Mouse (Mus musculus) neural tube, embryonic 15.5 days (tissue): ENCODE measurements at regions not wholly inside any gene's neighbourhood (a gene's known extent, or its start where the extent isn't known, plus 50 kb on each side); places are given as distances from the start of the nearest gene placed in this dataset.
A peak's percentile ranks its signal among the peaks of the same experiment; 100 is the strongest.

Experiments
- ATAC-seq: fragments of 200-750 bp; cut with Nextera tagmentation; 2 replicates; pipeline ENCODE4 v1.8.0; 2017; ENCODE audit warnings: mild to moderate bottlenecking, moderate TSS enrichment, moderate library complexity; ENCODE audit not compliant: low FRiP score
- H3K27ac ChIP-seq: fragments of 300-500 bp; sonication (generic); replicated peaks from 2 replicates; pipeline ENCODE4 v1.5.1; 2015; ENCODE audit warnings: mild to moderate bottlenecking, inconsistent platforms
- H3K27me3 ChIP-seq: fragments of 300-500 bp; sonication (generic); replicated peaks from 2 replicates; pipeline ENCODE4 v1.6.1; 2015; ENCODE audit warnings: inconsistent platforms
- H3K36me3 ChIP-seq: fragments of 300-500 bp; sonication (generic); 2 replicates; pipeline ENCODE4 v1.6.1; 2015; ENCODE audit warnings: inconsistent platforms
- H3K4me1 ChIP-seq: fragments of 300-500 bp; sonication (generic); 2 replicates; pipeline ENCODE4 v1.6.1; 2015; ENCODE audit warnings: inconsistent platforms
- H3K4me2 ChIP-seq: fragments of 300-500 bp; sonication (generic); 2 replicates; pipeline ENCODE4 v1.6.1; 2015; ENCODE audit warnings: inconsistent platforms, mild to moderate bottlenecking, moderate library complexity
- H3K4me3 ChIP-seq: fragments of 300-500 bp; sonication (generic); replicated peaks from 2 replicates; pipeline ENCODE4 v1.5.1; 2015; ENCODE audit warnings: mild to moderate bottlenecking, inconsistent platforms
- H3K9ac ChIP-seq: fragments of 300-500 bp; sonication (generic); replicated peaks from 2 replicates; pipeline ENCODE4 v1.6.1; 2015; ENCODE audit warnings: mild to moderate bottlenecking, inconsistent platforms
- H3K9me3 ChIP-seq: fragments of 300-500 bp; sonication (generic); replicated peaks from 2 replicates; pipeline ENCODE4 v1.6.1; 2016; ENCODE audit warnings: inconsistent platforms
- WGBS: fragments of 180-500 bp; shearing (Covaris S2); methylation state at CpG from one replicate; pipeline ENCODE4 v1.1.7; 2015; ENCODE audit warnings: mixed read lengths; 5-methylcytosine and 5-hydroxymethylcytosine counted together

GRCm38 (mm10) chr2:114915025-114915690 lies 260.4 kb upstream of the Dph6 start:
- ATAC-seq, result no peak
- Histone ChIP-seq H3K9me3 (no peaks in the 10 kb centered on the region), H3K27ac (no peak overlapping the region), H3K36me3 (no peaks in the 10 kb centered on the region), H3K4me1 (peaks cover 13% of the 10 kb centered on the region; the same call in 1 of the 2 replicates), H3K4me3 (no peak overlapping the region), H3K4me2 (no peak overlapping the region), H3K9ac (no peak overlapping the region), H3K27me3 (no peaks in the 10 kb centered on the region)
- WGBS, result 84% methylated on average over 6 of the region's 6 CpGs

GRCm38 (mm10) chr2:114918420-114919332 lies 263.9 kb upstream of the Dph6 start:
- Histone ChIP-seq H3K4me2 (peak overlapping the region; percentile 28), H3K9me3 (no peaks in the 10 kb centered on the region), H3K9ac (no peak overlapping the region), H3K27me3 (no peaks in the 10 kb centered on the region), H3K27ac (no peak overlapping the region), H3K36me3 (no peaks in the 10 kb centered on the region), H3K4me3 (no peak overlapping the region), H3K4me1 (peaks cover 8% of the 10 kb centered on the region; the same call in 1 of the 2 replicates)
- 39% methylated on average over 16 of the region's 16 CpGs for WGBS
- peak; percentile 57; the same call in 1 of the 2 replicates for ATAC-seq

GRCm38 (mm10) chr2:114923911-114924310 lies 269.1 kb upstream of the Dph6 start:
- 82% methylated on average over 2 of the region's 2 CpGs for WGBS

GRCm38 (mm10) chr2:114935436-114935835 lies 280.7 kb upstream of the Dph6 start:
- no peak overlapping the region for H3K9ac ChIP-seq
- H3K4me3 ChIP-seq, result no peak overlapping the region
- H3K4me2 ChIP-seq, result no peak overlapping the region
- no peak for ATAC-seq
- WGBS, result 30% methylated on average over 3 of the region's 3 CpGs
- H3K27ac ChIP-seq, result no peak overlapping the region
- H3K36me3 ChIP-seq, result no peaks in the 10 kb centered on the region
- H3K9me3 ChIP-seq, result no peaks in the 10 kb centered on the region
- H3K27me3 ChIP-seq, result no peaks in the 10 kb centered on the region
- peaks cover 4% of the 10 kb centered on the region; the same call in 1 of the 2 replicates for H3K4me1 ChIP-seq

More at GRCm38 (mm10) chr2:114923911-114924310, 269.1 kb upstream of the Dph6 start:
- Histone ChIP-seq H3K4me3 (no peak overlapping the region), H3K27me3 (no peaks in the 10 kb centered on the region), H3K36me3 (no peaks in the 10 kb centered on the region), H3K4me2 (no peak overlapping the region), H3K27ac (no peak overlapping the region), H3K9me3 (no peaks in the 10 kb centered on the region), H3K4me1 (0 out of 2 replicates have a peak, but pooled peaks cover 4% of the 10 kb centered on the region), H3K9ac (no peak overlapping the region)
- no peak for ATAC-seq

DNA sequence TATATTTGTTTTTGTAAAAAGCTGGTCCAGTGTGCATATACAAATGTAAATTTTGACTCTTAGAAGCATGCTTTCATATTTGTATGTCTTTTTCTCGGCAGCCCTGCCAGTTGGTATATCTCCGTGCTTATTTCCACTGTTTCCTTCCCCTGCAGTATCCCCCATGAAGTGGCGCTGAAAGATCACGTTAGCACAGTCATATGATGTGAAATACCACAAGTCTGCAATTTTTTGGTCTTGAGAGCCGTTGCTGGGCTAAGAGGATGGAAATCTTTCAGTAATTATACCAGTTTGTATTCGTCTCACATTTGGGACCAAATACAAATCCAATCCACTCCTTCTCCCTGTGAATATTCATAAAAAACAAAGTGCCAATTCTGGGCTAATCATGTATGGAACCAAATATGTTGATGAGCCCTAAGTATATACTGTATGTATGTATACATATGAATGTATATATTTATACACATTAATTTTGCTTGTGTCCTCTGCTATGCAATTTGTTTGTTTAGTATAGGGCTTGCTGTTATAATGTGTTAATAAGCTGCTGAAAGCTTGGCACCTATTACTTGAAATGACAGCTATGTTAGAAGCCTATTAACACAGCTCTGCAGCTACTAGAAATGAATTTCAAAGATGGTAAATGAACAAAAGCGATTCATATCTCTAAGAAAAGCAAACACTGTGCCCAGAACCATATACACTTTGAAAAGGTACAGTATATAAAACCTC lies 283.8 kb upstream of the Dph6 start:
- Histone ChIP-seq H3K36me3 (no peaks in the 10 kb centered on the region), H3K9me3 (no peaks in the 10 kb centered on the region), H3K9ac (no peak overlapping the region), H3K27me3 (no peaks in the 10 kb centered on the region), H3K4me3 (no peak overlapping the region), H3K4me2 (no peak overlapping the region), H3K27ac (no peak overlapping the region), H3K4me1 (peaks cover 4% of the 10 kb centered on the region; the same call in 1 of the 2 replicates)
- WGBS, result 57% methylated on average over 7 of the region's 7 CpGs
- no peak for ATAC-seq

- H3K9me3 ChIP-seq, result no peaks in the 10 kb centered on the region
- no peak for ATAC-seq
- H3K4me3 ChIP-seq, result no peak overlapping the region
- no peak overlapping the region for H3K27ac ChIP-seq
- H3K27me3 ChIP-seq, result no peaks in the 10 kb centered on the region
- no peak overlapping the region for H3K9ac ChIP-seq
- no peaks in the 10 kb centered on the region for H3K4me1 ChIP-seq
- no peak overlapping the region for H3K4me2 ChIP-seq
- WGBS, result 68% methylated on average over 3 of the region's 3 CpGs
- no peaks in the 10 kb centered on the region for H3K36me3 ChIP-seq
These were observed 311.3 kb upstream of the Dph6 start for GRCm38 (mm10) chr2:114966111-114966510.

DNA sequence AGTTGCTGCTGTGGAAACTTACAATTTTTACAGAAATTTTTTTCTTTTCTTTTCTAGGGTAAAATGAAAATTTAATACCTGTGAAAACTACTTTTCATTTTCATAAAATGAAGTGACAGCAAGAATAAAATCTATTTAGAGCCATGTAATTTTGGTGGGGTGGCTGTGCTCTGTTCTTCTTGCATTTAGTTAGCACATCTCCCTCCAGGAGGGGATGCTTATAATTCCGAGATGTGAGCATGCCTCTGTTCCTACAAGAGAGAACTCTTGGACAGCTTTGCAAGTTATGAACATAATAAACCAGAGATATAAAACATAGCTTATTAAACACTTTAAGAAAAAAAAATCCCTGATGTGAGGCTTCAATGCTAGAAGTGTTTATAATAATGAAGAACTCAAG lies 313.9 kb upstream of the Dph6 start:
- no peak overlapping the region for H3K27ac ChIP-seq
- no peaks in the 10 kb centered on the region for H3K4me1 ChIP-seq
- WGBS, result 51% methylated on average over 1 of the region's 1 CpGs
- no peaks in the 10 kb centered on the region for H3K36me3 ChIP-seq
- H3K4me2 ChIP-seq, result no peak overlapping the region
- no peak overlapping the region for H3K4me3 ChIP-seq
- ATAC-seq, result no peak
- no peaks in the 10 kb centered on the region for H3K9me3 ChIP-seq
- no peaks in the 10 kb centered on the region for H3K27me3 ChIP-seq
- H3K9ac ChIP-seq, result no peak overlapping the region

DNA sequence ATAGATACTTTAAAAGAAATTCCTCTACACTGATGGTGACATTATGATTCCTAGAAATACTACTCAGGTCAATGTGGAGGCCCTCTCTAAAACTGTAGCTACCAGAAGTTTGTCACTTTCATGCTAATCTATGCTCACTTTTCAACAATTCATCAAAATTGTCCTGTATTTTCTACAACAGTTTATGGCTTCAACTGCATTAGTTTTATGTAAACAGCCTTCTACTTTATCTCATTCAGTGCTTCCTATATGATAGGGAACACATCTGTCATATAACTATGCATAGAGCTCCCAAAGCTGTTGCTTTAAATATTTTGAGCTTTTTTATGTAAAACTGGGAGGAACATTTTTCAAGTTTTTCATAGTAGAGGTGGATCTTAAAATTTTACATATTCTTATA lies 338.7 kb upstream of the Dph6 start:
- no peak overlapping the region for H3K27ac ChIP-seq
- H3K4me1 ChIP-seq, result no peaks in the 10 kb centered on the region
- H3K4me3 ChIP-seq, result no peak overlapping the region
- no peak overlapping the region for H3K4me2 ChIP-seq
- no peaks in the 10 kb centered on the region for H3K36me3 ChIP-seq
- no peaks in the 10 kb centered on the region for H3K27me3 ChIP-seq
- no peak for ATAC-seq
- no peak overlapping the region for H3K9ac ChIP-seq
- no peaks in the 10 kb centered on the region for H3K9me3 ChIP-seq

DNA sequence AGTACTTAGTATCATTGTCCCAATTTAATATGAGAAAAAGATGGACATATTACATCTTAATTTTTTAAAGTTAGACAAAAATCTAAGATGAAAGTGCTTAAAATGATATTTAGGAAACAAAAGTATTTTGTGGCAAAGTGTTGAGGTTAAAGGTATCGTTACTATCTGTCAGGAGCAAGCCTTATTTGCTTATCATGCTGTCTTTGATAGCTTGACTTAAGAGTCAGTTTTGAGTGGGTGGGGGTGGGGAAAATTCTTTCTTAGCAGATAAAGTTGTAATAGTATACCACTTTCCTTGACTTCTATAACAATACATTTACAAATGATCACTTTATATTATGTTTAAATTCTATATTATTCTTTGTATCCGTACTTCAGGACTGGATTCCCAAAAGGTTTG lies 339.1 kb upstream of the Dph6 start:
- 91% methylated on average over 2 of the region's 2 CpGs for WGBS
- no peaks in the 10 kb centered on the region for H3K27me3 ChIP-seq
- no peaks in the 10 kb centered on the region for H3K36me3 ChIP-seq
- H3K9me3 ChIP-seq, result no peaks in the 10 kb centered on the region
- H3K4me3 ChIP-seq, result no peak overlapping the region
- ATAC-seq, result no peak
- H3K9ac ChIP-seq, result no peak overlapping the region
- no peaks in the 10 kb centered on the region for H3K4me1 ChIP-seq
- H3K4me2 ChIP-seq, result no peak overlapping the region
- H3K27ac ChIP-seq, result no peak overlapping the region

- no peak overlapping the region for H3K4me2 ChIP-seq
- no peak overlapping the region for H3K9ac ChIP-seq
- no peak overlapping the region for H3K27ac ChIP-seq
- ATAC-seq, result no peak
- no peaks in the 10 kb centered on the region for H3K36me3 ChIP-seq
- H3K9me3 ChIP-seq, result no peaks in the 10 kb centered on the region
- no peaks in the 10 kb centered on the region for H3K27me3 ChIP-seq
- no peak overlapping the region for H3K4me3 ChIP-seq
- no peaks in the 10 kb centered on the region for H3K4me1 ChIP-seq
- WGBS, result 78% methylated on average over 2 of the region's 2 CpGs
These were observed 340.1 kb upstream of the Dph6 start for GRCm38 (mm10) chr2:114994691-114995347.

GRCm38 (mm10) chr2:115013916-115014315 lies 359.2 kb upstream of the Dph6 start:
- Histone ChIP-seq H3K36me3 (no peaks in the 10 kb centered on the region), H3K4me2 (no peak overlapping the region), H3K27ac (no peak overlapping the region), H3K4me1 (no peaks in the 10 kb centered on the region), H3K27me3 (no peaks in the 10 kb centered on the region), H3K9ac (no peak overlapping the region), H3K4me3 (no peak overlapping the region), H3K9me3 (no peaks in the 10 kb centered on the region)
- no peak for ATAC-seq
- WGBS, result 97% methylated on average over 1 of the region's 1 CpGs
